Mouse (Mus musculus) skeletal muscle tissue, postnatal 0 days (tissue): ENCODE data around the gene Scyl1. TPM values are rescaled to one million over a fixed set of nuclear protein-coding genes. Genes with fewer than 3 reads are reported as not detected.

ENCODE experiments used
- polyA plus RNA-seq: library from polyadenylated mRNA; unstranded; fragments of >200 nt; fragmentation: Nextera tagmentation; extraction: Ambion mirVana; gene quantifications from 2 replicates; pipeline ENCODE4 v1.2.1, GENCODE M21; 2015

Gene Scyl1
- polyA plus RNA-seq: 57.0 and 57.9 TPM in 2 replicates

DNA sequence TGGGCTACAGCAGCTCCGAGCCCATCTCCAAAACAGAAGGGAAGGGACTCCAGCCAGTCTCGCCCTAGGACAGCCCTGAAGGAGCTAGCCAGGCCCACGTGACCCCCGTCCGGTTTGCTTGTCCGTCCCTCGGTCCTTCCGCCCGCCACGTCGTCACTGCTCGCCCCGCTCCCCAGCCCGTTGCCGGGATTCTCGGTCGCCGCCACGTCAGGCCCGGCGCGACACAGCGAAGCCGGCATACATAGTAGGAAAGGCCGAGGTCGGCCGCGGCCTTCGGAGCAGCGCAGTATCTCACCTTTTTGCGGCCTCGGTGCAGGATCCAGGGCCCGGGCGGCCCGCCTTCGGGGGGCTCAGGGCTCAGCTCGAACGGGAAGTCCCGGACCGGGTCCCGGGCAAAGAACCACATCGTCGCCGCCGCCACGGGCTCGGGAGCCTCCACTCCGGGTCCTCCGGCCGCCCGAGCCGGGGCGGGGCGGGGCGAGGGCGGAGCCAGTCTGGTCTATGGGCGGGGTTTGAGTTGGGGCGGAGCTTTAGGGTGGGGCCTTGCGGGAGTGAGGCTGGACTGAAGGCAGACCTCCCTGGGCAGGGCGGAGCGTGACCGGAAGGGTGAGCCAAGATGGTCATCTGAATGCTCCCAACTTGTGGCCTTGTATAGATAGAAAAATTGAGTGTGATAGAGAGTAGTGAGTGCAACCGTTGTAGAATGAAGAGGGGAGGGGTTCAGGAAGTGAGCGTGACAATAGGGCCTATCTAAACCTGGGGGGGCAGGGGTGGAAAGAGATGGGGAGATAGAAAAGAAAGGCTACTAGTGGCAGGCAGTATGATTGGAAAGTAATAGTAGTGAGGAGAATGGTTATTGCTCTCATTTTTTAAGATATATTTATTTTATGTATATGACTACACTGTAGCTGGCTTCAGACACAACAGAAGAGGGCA is at the start of gene Scyl1:
Scyl1 (minus strand) TSS at position 495 of the 936 bp plus-strand sequence.

DNA sequence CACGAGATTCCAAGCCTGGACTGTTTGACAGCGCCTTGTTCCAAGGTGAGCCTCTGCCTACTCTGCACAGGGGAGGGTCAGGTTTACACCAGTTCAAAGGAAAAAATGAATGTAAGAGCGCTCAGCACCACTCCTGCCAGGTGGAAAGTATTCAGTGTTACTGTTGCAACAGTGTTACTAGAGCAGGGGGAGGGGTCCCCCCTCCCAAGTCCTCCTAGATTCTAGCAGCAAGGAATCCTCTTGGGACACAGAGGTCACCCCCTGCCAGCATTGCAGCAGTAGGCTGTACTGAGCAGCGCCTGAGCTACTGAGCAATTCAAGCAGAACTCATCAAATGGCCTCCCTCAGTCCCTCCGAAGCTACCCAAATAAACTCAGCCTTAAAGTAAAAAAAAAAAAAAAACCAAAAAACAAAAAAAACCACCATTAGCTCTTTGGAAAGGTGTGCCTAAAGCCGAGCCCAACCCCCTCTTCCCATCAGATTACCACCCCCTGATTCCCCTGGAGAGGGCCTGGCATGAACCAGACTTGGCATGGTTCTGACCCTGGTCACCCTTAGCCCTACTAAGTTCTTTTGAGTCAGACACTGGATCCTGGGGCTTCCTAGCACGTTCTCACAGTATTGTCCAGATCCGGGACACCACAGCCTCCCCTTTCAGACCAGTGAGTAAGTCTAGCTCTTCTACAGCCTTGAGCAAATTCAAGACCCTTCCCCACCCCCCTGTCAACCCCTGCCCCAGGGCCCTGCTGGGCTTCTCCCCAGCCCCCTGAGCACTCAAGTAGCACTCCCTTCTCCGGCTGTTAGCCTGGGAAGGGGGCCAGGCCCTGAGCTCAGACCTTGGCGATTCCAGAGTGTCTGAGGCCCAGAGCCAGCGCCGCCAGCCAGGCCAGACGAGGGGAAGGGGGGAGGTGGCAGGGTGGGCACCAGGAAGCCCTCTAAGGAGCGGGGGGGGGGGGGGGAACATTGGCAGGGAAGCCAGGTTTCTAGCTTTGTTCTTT is 30.6 kb downstream of the Scyl1 start, which contains the start of gene Ltbp3:
Ltbp3 (plus strand) TSS at position 585 of the 998 bp plus-strand sequence.

DNA sequence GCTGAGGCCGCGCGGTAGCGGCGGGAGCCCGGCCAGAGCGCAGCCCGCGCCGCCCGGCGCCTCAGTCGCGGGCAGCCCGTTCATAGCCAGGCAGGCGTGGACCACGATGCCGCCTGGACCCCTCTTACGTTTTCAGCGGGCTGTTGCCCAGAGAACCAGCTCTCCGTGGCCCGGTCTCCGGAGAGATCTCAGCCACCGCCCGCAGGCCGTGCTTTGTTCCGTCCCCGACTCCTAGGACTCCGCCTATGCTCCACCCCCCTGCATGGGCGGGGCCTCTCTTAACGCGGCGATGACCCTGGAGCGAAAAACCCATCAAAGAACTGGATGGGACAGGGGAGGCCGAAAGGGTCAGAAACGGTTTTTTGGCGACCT is 41.8 kb downstream of the Scyl1 start, which contains the start of gene Fam89b:
Fam89b (minus strand) TSS at position 210 of the 372 bp plus-strand sequence.

DNA sequence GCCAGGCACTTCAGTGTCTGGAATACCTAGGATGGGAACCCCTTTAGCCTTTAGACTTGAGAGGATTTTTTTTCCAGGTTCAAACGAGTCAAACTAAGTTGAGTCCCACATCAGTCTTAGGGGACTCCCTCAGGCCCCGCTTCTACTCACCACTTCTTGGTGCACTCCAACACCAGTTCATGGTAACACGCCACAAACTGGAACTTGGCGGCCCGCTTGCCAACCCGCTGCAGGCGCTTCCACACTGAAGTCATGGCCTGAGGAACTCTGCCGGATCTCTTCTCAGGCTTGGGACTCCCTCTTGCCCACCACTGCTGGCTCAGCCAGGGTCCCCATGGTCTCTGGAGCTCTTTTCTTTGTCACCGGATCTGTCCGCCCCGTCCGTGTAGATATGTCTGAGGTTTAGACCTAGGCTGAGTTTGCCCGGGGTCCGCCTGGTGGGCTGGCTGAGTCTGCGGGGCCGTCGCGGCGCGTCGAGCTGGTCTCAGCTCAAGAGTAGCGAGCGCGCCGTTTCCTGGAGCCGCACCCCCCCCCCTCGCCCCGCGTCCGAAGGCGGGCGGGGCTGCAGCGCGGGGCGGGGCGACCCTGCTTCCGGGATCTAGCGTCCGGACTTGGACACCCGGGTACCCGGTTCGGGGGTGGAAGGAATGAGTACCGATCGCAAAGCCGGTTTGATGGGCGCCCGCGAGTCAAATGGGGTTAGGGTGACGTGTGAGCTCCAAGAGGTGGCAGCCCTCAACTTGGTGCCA is 45.3 kb downstream of the Scyl1 start, which contains the start of gene Ehbp1l1:
Ehbp1l1 (minus strand) TSS at position 551 of the 749 bp plus-strand sequence.

Other genes starting within 250 kb of the Scyl1 start
- 0.65 TPM in 1 of 2 replicates, not detected in the other for gene Ovol1, start 210.8 kb downstream of the Scyl1 start, polyA plus RNA-seq
- 1.1 and 2.0 TPM in 2 replicates for gene Ap5b1, start 203.4 kb downstream of the Scyl1 start, polyA plus RNA-seq
- 48.4 and 58.1 TPM in 2 replicates for gene Rnaseh2c, start 169.5 kb downstream of the Scyl1 start, polyA plus RNA-seq
- 28.4 and 28.8 TPM in 2 replicates for gene Kat5, start 161.2 kb downstream of the Scyl1 start, polyA plus RNA-seq
- 24.4 and 28.3 TPM in 2 replicates for gene Rela, start 133.9 kb downstream of the Scyl1 start, polyA plus RNA-seq
- 20.3 and 21.1 TPM in 2 replicates for gene Sipa1, start 107.7 kb downstream of the Scyl1 start, polyA plus RNA-seq
- gene Map3k11, start 82.7 kb downstream of the Scyl1 start, polyA plus RNA-seq: 15.5 and 16.8 TPM in 2 replicates
- gene Pcnx3, start 82.5 kb downstream of the Scyl1 start, polyA plus RNA-seq: 4.7 and 6.5 TPM in 2 replicates
- 0.35 and 0.52 TPM in 2 replicates for gene Kcnk7, start 67.1 kb downstream of the Scyl1 start, polyA plus RNA-seq
- gene Ehbp1l1, start 45.1 kb downstream of the Scyl1 start, polyA plus RNA-seq: 133 and 144 TPM in 2 replicates
- gene Fam89b, start 41.8 kb downstream of the Scyl1 start, polyA plus RNA-seq: 85.5 and 88.0 TPM in 2 replicates
- 20.1 and 31.1 TPM in 2 replicates for gene Ltbp3, start 30.5 kb downstream of the Scyl1 start, polyA plus RNA-seq
- gene Frmd8, start 103.9 kb upstream of the Scyl1 start, polyA plus RNA-seq: 7.9 and 9.9 TPM in 2 replicates
- 2.9 and 4.3 TPM in 2 replicates for gene Slc25a45, start 106.4 kb upstream of the Scyl1 start, polyA plus RNA-seq
- gene Tigd3, start 122.7 kb upstream of the Scyl1 start, polyA plus RNA-seq: 1.1 and 1.3 TPM in 2 replicates
- 63.6 and 64.0 TPM in 2 replicates for gene Dpf2, start 141.6 kb upstream of the Scyl1 start, polyA plus RNA-seq
- gene Cdc42ep2, start 153.4 kb upstream of the Scyl1 start, polyA plus RNA-seq: 19.1 and 20.6 TPM in 2 replicates
- 24.4 and 25.7 TPM in 2 replicates for gene Pola2, start 192.8 kb upstream of the Scyl1 start, polyA plus RNA-seq
- gene Slc22a20, start 214.7 kb upstream of the Scyl1 start, polyA plus RNA-seq: 0.10 TPM in 1 of 2 replicates, not detected in the other
- 12.3 and 14.7 TPM in 2 replicates for gene Capn1, start 244.5 kb upstream of the Scyl1 start, polyA plus RNA-seq